Mouse (Mus musculus): Measurements from ENCODE around the gene Fyb2. TPM values are rescaled to one million over a fixed set of nuclear protein-coding genes. Genes with fewer than 3 reads are reported as not detected.

Gene Fyb2
- total RNA-seq (2021), result not detected
- long read RNA-seq, experiment 1, result 0 reads
- long read RNA-seq, experiment 2, result 0 reads

GRCm38 (mm10) chr4:104913291-104914129, at the start of gene Fyb2:
Fyb2 (plus strand) TSS chr4:104913456.
- DNase-seq, result no peak

GRCm38 (mm10) chr4:104864397-104864796, 48.9 kb upstream of the Fyb2 start:
- no peak for DNase-seq

- no peak for DNase-seq
Measured at GRCm38 (mm10) chr4:104869581-104869980, 43.7 kb upstream of the Fyb2 start.

DNA sequence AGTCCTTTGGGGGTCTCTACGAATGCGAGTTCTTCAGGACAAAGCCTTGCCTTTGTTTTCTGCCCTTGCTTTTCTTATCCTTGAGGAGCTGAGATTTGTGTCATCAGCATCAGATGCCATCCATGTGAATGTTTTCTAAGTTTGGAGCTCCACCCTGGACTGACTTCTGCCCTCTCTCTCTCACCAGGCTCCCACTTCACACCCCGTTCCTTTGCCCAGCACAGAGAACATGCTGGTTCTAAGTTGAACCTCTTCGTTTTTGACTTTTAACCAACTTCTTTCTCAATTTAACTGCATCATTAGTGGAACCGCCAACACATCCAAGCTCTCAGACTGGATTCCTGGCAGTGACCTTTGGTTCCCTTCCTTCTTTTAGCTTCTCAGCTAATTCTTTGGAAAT, 43.1 kb upstream of the Fyb2 start:
- DNase-seq, result no peak

DNA sequence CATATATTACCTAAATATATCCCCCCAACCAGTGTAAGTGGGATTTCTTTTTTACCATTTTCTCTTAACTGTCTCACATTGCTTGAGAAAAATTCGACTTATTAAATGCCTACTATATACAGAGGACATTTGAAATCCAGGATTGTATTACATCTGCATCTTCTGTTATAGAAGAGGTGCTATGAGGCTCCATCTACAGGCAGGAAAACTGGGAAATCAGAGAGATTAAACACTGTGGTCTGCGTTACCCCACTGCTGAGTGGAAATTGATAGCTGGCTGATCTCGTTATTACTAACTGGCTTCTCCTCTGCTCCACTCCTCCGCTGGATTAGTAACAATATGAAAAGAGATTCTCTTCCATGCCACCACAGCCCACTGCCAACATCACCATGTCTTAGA, 37.4 kb upstream of the Fyb2 start:
- DNase-seq, result no peak

DNA sequence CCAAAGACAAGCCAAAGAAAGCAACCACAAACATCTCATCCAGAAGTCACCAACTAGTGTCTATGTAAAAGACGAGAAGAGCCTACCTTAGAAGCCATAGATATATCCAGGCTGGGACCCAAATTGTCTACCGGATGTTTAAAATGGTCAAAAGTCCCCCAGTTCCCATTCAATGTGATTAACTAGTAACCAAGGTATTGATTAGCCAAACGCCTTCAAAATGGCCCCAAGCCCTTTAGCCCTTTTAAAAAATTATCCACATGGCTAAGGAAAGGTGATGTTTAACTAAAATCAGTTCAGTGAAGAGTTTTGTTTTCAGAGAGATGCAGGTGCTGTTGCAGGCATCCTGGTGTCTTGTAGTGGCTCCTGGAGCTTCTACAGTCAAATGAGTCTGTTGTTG, 36.9 kb upstream of the Fyb2 start, which contains the start of gene C8a:
TSS of gene C8a (minus strand) at position 76 of the 400 bp plus-strand sequence.
- DNase-seq, result no peak

DNA sequence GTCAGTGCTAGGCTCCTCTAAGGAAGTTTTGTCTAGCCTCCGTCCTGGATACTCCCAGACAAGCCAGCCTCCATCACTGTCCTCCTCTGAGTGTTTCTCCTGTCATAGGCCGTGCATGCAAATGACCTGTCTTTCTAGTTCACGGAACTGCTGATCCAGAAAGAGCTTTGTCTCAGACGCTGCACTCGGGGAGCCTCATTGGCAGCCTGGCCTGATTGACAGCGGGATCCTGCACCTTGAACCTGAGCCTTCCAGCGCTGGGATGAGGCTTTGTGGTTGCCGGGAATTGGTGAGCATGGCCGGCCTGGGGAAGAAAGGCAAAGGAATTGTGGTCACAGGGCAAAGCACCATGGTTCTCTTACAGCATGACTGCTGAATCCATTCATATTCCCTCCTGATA, 25.8 kb upstream of the Fyb2 start:
- DNase-seq, result no peak

- no peak for DNase-seq
Measured at GRCm38 (mm10) chr4:104888499-104889262, 24.6 kb upstream of the Fyb2 start.

- DNase-seq, result peak; percentile 14 to 36
Measured at GRCm38 (mm10) chr4:104891708-104892107, 21.5 kb upstream of the Fyb2 start.

- no peak for DNase-seq
Measured at GRCm38 (mm10) chr4:104893588-104893987, 19.7 kb upstream of the Fyb2 start.

- peak; percentile 16 to 41 for DNase-seq
Measured at GRCm38 (mm10) chr4:104894004-104894734, 19.1 kb upstream of the Fyb2 start.

DNA sequence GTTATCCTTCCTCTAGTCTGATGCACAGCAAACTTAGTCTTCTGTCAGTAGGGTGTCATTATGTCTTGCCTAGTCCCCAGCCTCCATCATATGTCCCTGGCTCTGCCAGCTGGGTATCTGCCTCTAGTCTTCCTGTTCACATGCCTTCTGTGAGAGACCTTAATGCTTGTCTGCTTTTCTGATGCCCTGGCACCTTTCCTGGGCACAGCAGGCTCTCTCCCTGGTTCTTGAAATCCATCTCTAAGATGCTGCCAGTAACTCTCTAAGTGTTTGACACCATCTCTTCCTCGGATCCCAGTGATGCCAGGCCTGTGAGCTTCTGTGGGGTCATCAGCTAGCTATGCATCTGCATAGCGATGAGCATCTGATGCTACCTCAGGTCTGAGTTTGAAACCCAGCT, 10.4 kb upstream of the Fyb2 start:
- no peak for DNase-seq

GRCm38 (mm10) chr4:104905049-104905448, 8.2 kb upstream of the Fyb2 start:
- no peak for DNase-seq

DNA sequence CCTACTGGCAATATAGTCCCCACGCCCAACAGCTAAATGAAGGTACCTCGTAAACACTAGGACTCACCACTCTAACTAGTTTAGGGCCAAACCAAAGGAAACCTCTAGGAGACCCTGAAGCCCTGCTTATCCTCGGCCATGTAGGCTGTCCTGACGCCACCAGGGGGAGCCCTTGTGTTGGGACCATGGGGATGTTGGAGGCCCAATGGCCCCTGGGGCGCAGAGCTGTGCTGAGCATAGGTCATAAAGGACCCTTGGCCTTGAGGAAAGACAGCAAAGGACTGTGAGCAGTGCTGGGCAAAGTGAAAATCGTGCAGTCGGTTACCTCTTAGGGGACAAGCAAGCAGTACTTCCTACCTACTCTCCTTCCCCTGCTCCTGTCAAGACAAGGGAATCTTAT, 1.6 kb upstream of the Fyb2 start:
- peak; percentile 56 to 83 for DNase-seq

DNA sequence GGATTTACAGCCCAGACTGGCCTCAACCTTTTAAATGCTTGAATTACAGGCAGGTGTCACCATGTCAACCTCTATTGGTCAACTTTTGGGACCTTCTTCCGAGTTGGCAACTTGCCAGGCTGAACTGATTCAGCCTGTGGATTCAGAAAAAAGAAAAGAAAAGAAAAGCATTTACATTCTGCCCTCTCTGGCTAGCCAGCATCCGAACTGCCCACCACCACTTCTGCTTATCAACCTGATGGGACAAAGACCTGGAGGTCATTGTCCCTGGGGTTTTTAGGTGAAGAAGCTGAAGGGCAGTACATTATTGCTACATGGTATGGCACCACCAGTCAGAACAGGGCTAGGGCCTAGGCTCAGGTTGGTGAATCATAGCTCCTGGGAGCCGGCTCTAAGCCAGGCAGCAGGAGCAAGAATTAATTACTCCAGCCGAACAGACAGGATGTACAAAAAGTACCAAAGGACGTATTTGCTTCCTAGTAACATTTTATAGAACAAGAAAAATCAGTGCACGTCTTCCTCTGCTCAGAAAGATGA, 1.5 kb downstream of the Fyb2 start:
- no peak for DNase-seq

DNA sequence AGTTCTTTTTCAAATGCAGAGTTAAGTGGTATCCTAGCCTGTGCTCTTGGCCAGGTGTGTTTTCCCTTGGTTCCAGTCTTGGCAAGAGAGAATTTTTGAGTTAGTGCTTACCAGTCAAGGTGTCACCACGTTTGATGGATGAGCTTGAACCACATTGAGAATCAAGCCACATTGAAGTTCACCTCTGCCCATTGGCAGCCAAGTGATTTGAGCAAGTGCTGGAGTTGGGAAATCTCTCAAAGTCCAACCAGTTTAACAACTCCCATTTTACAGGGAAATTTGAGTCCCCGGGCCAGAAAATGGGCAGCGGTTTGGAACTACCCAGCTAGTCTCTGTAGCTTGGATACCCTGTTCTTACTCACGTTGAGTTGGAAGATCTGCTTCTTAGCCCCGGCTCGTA, 4.8 kb downstream of the Fyb2 start:
- DNase-seq, result no peak

GRCm38 (mm10) chr4:104925383-104925782, 12.1 kb downstream of the Fyb2 start:
- DNase-seq, result no peak

GRCm38 (mm10) chr4:104929165-104929564, 15.9 kb downstream of the Fyb2 start:
- DNase-seq, result no peak

- DNase-seq, result no peak
Measured at GRCm38 (mm10) chr4:104933620-104934019, 20.4 kb downstream of the Fyb2 start.

GRCm38 (mm10) chr4:104934997-104935396, 21.7 kb downstream of the Fyb2 start:
- no peak for DNase-seq

GRCm38 (mm10) chr4:104935436-104935835, 22.2 kb downstream of the Fyb2 start:
- DNase-seq, result no peak

GRCm38 (mm10) chr4:104936011-104936410, 22.8 kb downstream of the Fyb2 start:
- DNase-seq, result no peak
